Mouse (Mus musculus): ENCODE data around the gene Htr3b. TPM values are rescaled to one million over a fixed set of nuclear protein-coding genes. Genes with fewer than 3 reads are reported as not detected.
"Not testable (repeated sequence)": the region's sequence is repeated elsewhere in the genome, so short reads cannot be mapped to it uniquely, and the experiment has no call there.

Htr3b gene
- polyA plus RNA-seq (2015; fragmentation: Nextera tagmentation; extraction: Ambion mirVana), result not detected in 2 replicates

DNA sequence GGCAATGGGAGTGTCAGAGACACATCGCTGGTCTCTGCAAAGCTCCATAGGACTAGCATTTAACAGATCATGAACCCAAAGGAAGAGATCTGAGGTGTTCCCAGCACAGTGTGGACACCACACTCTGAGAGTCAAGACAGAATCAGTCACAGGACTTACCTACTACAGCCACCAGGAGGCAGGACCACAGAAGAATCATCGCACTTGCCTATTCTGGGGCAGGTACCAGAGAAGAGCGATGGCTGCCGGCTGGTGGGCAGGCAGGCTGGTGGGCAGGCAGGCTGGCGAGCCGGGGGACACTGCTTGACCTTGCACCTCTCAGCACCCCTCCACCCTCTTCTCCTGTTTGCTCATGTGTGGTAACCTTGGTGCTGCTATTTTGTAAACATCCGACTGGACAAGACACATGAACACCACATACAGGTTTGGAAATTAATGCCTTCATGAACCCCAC, at the start of gene Htr3b:
Htr3b (minus strand) TSS at position 404 of the 454 bp plus-strand sequence.
- Histone ChIP-seq H3K4me1 (replicated peaks) (peaks cover 14% of the 10 kb centered on the region), H3K27ac (no peak within 1 kb of the TSS), H3K4me3 (replicated peaks) (no peak within 1 kb of the TSS), H3K36me3 (no peaks in the 10 kb centered on the region), H3K4me2 (replicated peaks) (no peak within 1 kb of the TSS), H3K9me3 (no peaks in the 10 kb centered on the region), H3K9ac (replicated peaks) (no peak within 1 kb of the TSS), H3K27me3 (peaks cover 10% of the 10 kb centered on the region; the same call in 1 of the 2 replicates)
- WGBS, result 67% methylated on average over 7 of the region's 7 CpGs
- no peak for ATAC-seq

DNA sequence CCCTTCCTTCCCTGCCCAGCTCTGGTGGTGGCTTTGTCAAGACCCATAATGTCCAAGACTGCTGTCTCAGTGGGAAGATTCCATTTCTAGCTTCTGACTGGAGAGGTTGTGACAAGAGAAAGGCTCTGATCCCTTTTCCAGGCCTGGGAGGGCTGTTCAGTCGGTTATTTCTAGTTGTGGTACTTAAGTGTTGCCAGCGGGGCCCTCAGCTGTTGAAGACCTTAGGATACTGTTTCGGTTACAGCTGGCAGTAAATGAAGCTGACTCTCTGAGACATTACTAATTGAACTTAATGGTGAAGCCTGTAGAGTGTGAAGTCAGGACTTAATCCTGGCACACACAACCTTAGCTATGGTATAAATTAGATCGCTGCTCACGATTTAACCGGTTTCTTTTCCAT, 34.5 kb upstream of the Htr3b start:
- ATAC-seq, result no peak
- Histone ChIP-seq H3K27ac (no peak overlapping the region), H3K4me1 (replicated peaks) (no peaks in the 10 kb centered on the region)

DNA sequence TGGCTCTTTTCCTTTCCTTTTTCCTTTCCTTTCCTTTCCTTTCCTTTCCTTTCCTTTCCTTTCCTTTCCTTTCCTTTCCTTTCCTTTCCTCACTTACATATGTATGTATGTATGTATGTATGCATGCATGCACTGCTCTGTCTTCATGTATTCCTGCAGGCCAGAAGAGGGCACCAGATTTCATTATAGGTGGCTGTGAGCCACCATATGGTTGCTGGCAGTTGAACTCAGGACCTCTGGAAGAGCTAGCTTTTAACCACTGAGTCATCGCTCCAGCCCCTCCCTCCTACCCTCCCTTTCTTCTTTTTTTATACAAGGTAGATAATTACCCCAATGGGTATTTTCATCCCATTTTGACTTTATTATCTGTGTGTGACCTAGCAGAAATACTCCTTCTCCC, 30.9 kb upstream of the Htr3b start:
- Histone ChIP-seq H3K27ac (no peak overlapping the region), H3K4me1 (replicated peaks) (peaks cover 13% of the 10 kb centered on the region), H3K36me3 (peaks cover 17% of the 10 kb centered on the region), H3K4me3 (replicated peaks) (no peak overlapping the region), H3K27me3 (no peaks in the 10 kb centered on the region), H3K9me3 (no peaks in the 10 kb centered on the region), H3K9ac (replicated peaks) (no peak overlapping the region), H3K4me2 (replicated peaks) (no peak overlapping the region)
- WGBS, result 94% methylated on average over 1 of the region's 1 CpGs
- ATAC-seq, result no peak

More for the DNA sequence above, 34.5 kb upstream of the Htr3b start:
- no peak overlapping the region for H3K4me3 ChIP-seq (replicated peaks)
- H3K36me3 ChIP-seq, result peaks cover 40% of the 10 kb centered on the region
- H3K9me3 ChIP-seq, result no peaks in the 10 kb centered on the region
- H3K27me3 ChIP-seq, result no peaks in the 10 kb centered on the region
- no peak overlapping the region for H3K9ac ChIP-seq (replicated peaks)
- 91% methylated on average over 6 of the region's 6 CpGs for WGBS
- no peak overlapping the region for H3K4me2 ChIP-seq (replicated peaks)

DNA sequence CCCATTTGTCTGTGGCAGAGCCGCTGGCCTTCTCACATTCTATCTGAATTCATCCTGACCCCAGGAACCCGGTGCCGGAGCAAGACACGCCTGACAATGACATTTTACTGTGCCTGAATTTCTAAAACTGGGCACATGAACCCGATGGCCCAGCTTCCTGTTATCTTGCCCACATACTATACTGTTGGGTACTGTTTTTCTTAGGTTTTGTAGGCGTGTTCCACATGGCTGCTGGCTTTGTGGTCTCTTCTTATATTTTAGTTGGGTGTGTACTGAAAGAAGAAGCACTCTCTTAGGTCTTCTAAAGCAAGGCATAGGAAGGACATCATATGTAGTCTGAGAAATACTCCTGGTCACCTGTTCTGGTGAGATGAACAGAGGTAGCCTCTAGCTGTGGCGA, 30.0 kb upstream of the Htr3b start:
- Histone ChIP-seq H3K4me3 (replicated peaks) (no peak overlapping the region), H3K9me3 (no peaks in the 10 kb centered on the region), H3K4me1 (replicated peaks) (peaks cover 13% of the 10 kb centered on the region), H3K36me3 (peaks cover 8% of the 10 kb centered on the region), H3K27me3 (no peaks in the 10 kb centered on the region), H3K4me2 (replicated peaks) (no peak overlapping the region), H3K27ac (no peak overlapping the region), H3K9ac (replicated peaks) (no peak overlapping the region)
- WGBS, result 95% methylated on average over 7 of the region's 7 CpGs
- no peak for ATAC-seq

DNA sequence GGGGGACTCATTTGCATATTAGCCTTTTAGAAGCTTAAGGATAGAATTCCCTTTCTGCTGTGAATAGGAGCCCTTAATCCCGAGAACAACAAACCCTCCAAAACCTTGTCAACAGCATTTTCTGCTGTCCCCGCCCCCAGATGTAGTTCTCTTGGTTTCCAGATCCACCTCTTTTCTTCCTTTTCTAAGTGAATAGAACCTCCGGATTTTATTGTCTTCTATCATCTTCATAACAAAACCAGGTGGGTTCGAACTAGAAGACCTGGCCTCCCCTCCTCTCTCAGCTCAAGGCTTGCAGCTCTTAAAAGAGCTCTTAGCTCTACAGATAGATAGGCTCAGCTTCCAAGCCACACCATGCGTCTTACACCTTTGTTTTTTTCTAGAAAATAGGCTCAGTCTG, 26.9 kb upstream of the Htr3b start:
- Histone ChIP-seq H3K27me3 (no peaks in the 10 kb centered on the region), H3K4me1 (replicated peaks) (peaks cover 36% of the 10 kb centered on the region), H3K4me2 (replicated peaks) (no peak overlapping the region), H3K27ac (no peak overlapping the region), H3K36me3 (0 out of 2 replicates have a peak, but pooled peaks cover 4% of the 10 kb centered on the region), H3K9me3 (no peaks in the 10 kb centered on the region), H3K4me3 (replicated peaks) (no peak overlapping the region), H3K9ac (replicated peaks) (no peak overlapping the region)
- ATAC-seq, result no peak
- 39% methylated on average over 5 of the region's 5 CpGs for WGBS

DNA sequence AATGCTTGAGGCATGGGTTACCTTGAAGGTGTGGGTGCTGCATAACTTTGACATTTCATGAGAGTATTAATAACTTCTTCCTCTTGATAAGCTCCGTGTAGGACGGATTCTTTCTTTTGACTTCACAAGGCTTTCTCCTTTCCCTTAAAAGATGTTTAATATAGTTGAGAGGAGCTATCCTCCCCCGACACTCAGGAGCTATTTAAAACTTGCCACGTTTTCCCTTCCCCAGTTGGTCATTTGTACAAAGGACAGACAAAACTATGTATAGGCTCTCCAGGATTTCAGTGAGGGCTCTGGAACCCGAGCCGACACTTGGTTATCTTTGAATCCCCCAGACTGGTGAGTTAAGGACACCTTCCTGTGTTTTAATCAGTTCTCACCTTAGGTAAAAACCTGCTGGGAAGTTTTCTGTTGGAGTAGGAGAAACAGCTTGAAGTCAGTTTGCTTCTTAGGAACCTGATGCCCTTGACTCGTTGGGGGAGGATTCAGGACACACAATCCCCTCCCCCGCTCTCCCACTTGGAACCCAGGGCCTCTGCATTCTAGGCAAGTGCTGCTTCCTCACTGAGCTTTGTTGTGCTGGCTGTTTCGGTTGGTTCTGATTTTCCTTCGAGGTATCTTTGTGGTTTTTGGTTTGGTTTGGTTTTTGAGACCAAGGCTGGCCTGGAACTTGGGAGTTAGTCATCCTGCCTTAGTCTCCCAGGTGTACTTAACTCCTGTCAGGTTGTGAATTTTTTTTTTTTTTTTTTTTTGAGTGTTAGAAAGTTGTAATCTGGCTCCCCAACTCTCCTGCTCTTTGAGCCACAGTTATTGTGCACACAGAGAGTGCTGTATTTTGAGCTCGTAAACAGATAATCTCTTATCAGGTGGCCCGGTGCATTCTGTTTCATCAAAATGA, 22.7 kb upstream of the Htr3b start:
- ATAC-seq, result no peak
- Histone ChIP-seq H3K9ac (replicated peaks) (peak overlapping the region; percentile 25), H3K36me3 (no peaks in the 10 kb centered on the region), H3K4me1 (replicated peaks) (peaks cover 47% of the 10 kb centered on the region), H3K9me3 (no peaks in the 10 kb centered on the region), H3K4me2 (replicated peaks) (peak overlapping the region; percentile 84), H3K27me3 (no peaks in the 10 kb centered on the region), H3K4me3 (replicated peaks) (peak overlapping the region; percentile 78), H3K27ac (no peak overlapping the region)
- 25% methylated on average over 12 of the region's 12 CpGs for WGBS

DNA sequence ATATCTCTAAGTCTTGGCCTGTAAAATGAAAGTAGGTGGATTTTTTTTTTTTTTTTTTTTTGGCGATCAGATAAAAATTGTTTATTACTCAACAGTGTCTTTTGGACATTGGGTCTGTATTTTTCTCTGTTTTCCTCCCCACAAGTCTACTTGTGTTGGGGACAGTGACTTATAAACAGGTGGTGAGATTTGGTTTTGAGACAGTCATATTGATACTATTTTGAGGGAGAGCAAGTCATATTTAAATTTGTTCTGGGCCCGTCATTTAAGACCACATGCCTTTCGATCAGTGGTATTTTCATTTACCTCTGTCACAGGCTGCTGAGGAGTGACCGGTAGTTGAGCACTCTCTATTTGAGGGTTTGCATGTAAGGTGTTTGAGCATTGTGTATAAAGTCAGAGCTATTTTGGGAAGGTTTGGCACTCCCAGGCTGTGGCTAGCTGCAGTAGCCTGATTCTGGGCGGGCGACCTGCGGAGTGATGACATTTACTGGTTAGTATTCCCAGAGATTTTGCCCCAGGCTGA, 21.9 kb upstream of the Htr3b start:
- no peak overlapping the region for H3K9ac ChIP-seq (replicated peaks)
- H3K4me1 ChIP-seq (replicated peaks), result peaks cover 46% of the 10 kb centered on the region
- no peaks in the 10 kb centered on the region for H3K9me3 ChIP-seq
- peak overlapping the region; percentile 78 for H3K4me3 ChIP-seq (replicated peaks)
- no peak for ATAC-seq
- WGBS, result 18% methylated on average over 7 of the region's 7 CpGs
- H3K27ac ChIP-seq, result no peak overlapping the region
- peak overlapping the region; percentile 84 for H3K4me2 ChIP-seq (replicated peaks)
- no peaks in the 10 kb centered on the region for H3K27me3 ChIP-seq
- H3K36me3 ChIP-seq, result no peaks in the 10 kb centered on the region

DNA sequence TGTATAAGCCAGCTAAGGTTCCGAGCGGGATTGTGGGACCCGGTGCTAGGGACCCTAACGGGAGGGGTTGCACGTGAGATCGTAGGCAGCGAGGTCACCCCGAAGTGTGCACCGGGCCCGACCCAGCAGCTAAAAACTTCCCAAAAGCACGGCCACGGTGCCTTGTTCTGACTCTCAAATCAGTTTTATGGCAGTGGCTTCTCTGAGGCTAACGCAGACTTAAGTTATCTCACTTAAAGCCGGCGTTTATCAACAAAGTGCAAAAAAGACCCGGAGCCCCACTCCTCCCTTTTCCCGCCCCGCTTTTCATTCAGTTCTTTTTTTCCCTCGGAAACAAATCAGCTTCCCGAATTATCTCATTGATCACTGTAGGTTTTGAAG, 20.9 kb upstream of the Htr3b start:
- Histone ChIP-seq H3K36me3 (no peaks in the 10 kb centered on the region), H3K27ac (peak overlapping the region; percentile 81), H3K27me3 (no peaks in the 10 kb centered on the region), H3K4me1 (replicated peaks) (peaks cover 40% of the 10 kb centered on the region), H3K9me3 (no peaks in the 10 kb centered on the region), H3K9ac (replicated peaks) (peak overlapping the region; percentile 83), H3K4me3 (replicated peaks) (peak overlapping the region; percentile 78), H3K4me2 (replicated peaks) (peak overlapping the region; percentile 84)
- ATAC-seq, result no peak
- WGBS, result under 1% methylated on average over 20 of the region's 20 CpGs

DNA sequence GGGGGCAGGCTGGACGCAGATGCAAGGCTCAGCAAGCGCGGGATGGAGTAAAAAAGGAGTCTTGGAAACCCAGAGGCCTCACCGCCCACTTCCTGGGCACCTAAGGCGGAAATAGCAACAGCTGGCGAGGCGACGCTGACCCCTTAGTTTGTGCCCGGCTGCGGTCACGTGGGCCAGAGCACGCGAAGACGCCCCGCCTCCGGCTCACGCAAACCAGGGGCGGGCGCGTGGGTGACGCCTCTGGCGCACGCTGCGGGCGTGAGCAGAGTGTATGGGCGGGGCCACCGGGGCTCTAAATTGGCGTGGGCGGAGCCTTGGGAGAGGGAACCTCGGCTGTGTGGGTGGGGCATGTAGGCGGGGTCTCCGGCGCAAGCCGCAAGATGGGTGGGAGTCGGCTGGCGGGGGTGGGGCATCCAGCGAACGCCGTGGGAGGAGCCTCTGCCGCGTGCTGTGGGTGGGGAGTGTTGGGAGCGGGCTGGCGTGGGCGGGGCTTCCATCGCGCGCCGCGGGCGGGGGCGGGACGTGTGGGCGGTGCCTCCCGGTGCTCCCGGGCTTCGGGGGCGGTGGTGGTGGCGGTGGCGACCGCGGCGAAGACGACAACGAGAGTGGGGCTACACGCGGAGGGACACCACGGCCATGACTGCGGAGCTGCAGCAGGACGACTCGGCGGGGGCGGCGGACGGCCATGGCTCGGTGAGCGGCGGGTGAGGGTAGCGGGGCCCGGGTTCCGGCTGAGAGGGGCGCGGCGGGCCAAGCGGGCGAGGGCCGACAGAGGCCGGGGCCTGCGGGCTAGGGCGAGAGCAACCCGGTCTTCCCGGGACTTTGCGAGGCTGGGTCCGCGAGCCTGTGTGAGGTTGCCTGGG, 20.3 kb upstream of the Htr3b start, which contains the start of gene Usp28:
Usp28 (plus strand) TSS at position 531 of the 863 bp plus-strand sequence.
- peak; percentile 91 for ATAC-seq
- no peaks in the 10 kb centered on the region for H3K9me3 ChIP-seq
- H3K4me1 ChIP-seq (replicated peaks), result peaks cover 40% of the 10 kb centered on the region
- H3K4me2 ChIP-seq (replicated peaks), result peak within 1 kb of the TSS; percentile 84
- no peaks in the 10 kb centered on the region for H3K27me3 ChIP-seq
- under 1% methylated on average over 78 of the region's 94 CpGs for WGBS
- H3K4me3 ChIP-seq (replicated peaks), result peak within 1 kb of the TSS; percentile 78
- peak within 1 kb of the TSS; percentile 83 for H3K9ac ChIP-seq (replicated peaks)
- H3K27ac ChIP-seq, result peak within 1 kb of the TSS; percentile 88
- no peaks in the 10 kb centered on the region for H3K36me3 ChIP-seq

DNA sequence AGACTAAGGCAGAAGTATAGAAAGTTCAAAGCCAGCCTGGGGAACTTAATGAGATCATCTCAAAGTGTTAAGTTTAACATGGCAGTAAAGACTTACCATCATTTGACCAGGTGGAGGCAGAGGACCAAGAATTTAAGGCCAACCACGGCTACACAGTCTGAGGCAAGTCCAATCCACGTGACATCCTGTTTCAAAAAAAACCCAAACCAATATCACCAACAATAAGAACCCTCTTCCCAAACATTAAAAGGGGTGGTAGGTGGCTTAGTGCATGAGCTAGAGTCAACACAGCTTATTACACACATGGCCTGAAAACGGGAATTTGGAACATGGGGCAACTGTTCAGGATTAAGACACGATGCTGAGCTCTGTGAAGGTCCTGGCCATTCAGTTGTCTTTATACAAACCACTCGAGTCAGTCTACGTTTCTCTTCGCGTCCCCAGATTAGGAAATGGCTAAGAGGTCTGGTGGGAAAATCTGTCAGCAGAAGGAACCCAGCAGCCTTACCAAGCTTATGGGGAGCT, 19.6 kb upstream of the Htr3b start:
- Histone ChIP-seq H3K4me3 (replicated peaks) (peak overlapping the region; percentile 78), H3K27ac (peak overlapping the region; percentile 88), H3K36me3 (no peaks in the 10 kb centered on the region), H3K4me2 (replicated peaks) (peak overlapping the region; percentile 84), H3K9ac (replicated peaks) (peak overlapping the region; percentile 66), H3K4me1 (replicated peaks) (peaks cover 40% of the 10 kb centered on the region), H3K9me3 (no peaks in the 10 kb centered on the region), H3K27me3 (no peaks in the 10 kb centered on the region)
- WGBS, result 31% methylated on average over 8 of the region's 8 CpGs
- ATAC-seq, result peak; percentile 28

DNA sequence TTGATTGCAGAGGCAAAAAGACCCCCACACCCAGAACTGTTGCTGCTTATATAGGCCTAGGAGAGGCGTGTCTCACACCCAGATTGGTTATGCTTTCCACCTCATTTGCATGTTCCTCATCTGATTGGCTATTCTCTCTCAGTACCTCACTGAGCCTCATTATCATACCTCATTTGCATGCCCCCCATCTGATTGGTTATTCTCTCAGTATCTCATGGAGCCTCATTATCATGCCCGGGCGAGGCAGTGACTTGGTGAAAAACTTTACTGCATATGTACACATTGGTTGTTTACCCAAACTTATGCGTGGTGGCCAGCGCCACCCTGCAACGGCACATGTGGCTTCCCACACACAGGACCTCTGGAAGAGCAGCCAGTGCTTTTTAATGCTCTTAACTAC, 19.0 kb upstream of the Htr3b start:
- H3K4me3 ChIP-seq (replicated peaks); H3K27me3 ChIP-seq; H3K9ac ChIP-seq (replicated peaks); ATAC-seq; H3K36me3 ChIP-seq; H3K9me3 ChIP-seq; H3K27ac ChIP-seq: not testable (repeated sequence)
- H3K4me2 ChIP-seq (replicated peaks), result peak overlapping the region; percentile 84; the same call in 1 of the 2 replicates
- WGBS, result 97% methylated on average over 6 of the region's 6 CpGs
- peaks cover 37% of the 10 kb centered on the region for H3K4me1 ChIP-seq (replicated peaks)
